Mouse (Mus musculus): ENCODE measurements at regions not wholly inside any gene's neighbourhood (a gene's known extent, or its start where the extent isn't known, plus 50 kb on each side); places are given as distances from the start of the nearest gene placed in this dataset.

- TF ChIP-seq EP300 (IDR thresholded peaks at IDR 0.05; ENCODE audit: low read depth) (no peak), CTCF (IDR thresholded peaks at IDR 0.05; ENCODE audit: low read depth) (no peak)
These were observed 142.2 kb downstream of the Setd4 start for GRCm38 (mm10) chr16:93461406-93462285.
